Mouse (Mus musculus): ENCODE data around the gene Olfr574.

Gene Olfr574

GRCm38 (mm10) chr7:102948167-102948566 is at the start of gene Olfr574:
TSS of gene Olfr574 (plus strand) at chr7:102948467.
- DNase-seq, result no peak

GRCm38 (mm10) chr7:102915261-102915660 is 33.0 kb upstream of the Olfr574 start:
- no peak for DNase-seq

GRCm38 (mm10) chr7:102916405-102916804 is 31.9 kb upstream of the Olfr574 start:
- DNase-seq, result no peak

DNA sequence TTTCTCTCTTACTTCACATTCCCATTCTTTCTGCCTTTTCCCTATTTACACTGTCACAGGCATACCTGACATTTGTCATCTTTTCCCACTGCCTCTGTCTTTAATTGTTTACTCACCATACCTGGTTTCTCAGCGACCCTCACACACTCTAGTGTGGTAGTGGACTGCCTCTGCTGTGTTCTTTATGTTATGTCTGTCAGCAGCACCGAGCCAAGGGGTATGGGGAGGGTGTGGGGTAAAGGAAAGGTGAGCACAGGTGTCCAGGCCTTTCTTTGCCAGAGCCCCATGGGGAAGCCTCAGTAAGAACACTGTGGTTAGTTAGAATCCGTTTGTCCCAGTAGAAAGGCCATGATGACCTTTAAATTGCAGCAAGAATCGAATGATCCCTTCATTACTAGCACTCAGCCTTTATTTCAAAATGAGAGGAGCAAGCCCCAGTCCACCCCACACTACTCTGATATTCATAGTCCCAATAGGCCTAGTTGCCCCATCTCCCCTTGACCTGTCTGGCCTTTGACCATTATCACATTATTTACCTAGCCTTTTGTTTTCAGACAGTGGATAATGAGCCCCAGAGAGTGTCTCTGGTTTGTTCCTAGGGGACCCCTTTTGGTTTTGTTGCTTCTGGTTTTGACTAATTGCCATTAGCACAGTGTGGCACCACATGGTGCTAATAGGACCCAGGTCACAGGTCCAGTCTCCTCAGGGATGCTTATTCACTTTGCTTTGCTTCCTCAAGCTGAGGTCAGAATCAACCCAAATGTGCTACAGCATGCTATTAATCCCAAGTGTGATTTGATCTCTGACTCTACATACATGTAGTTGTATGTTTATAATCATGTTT is 31.0 kb upstream of the Olfr574 start, which contains the start of gene Olfr571:
Olfr571 (minus strand) TSS at position 505 of the 844 bp plus-strand sequence.
- DNase-seq, result no peak

- DNase-seq, result peak; percentile 16
Measured at GRCm38 (mm10) chr7:102919632-102920031, 28.6 kb upstream of the Olfr574 start.

- no peak for DNase-seq
Measured at GRCm38 (mm10) chr7:102924109-102924508, 24.2 kb upstream of the Olfr574 start, which contains the start of gene Olfr572. TSS of gene Olfr572 (plus strand) at chr7:102924409.

GRCm38 (mm10) chr7:102927105-102927504 is 21.2 kb upstream of the Olfr574 start:
- DNase-seq, result no peak

DNA sequence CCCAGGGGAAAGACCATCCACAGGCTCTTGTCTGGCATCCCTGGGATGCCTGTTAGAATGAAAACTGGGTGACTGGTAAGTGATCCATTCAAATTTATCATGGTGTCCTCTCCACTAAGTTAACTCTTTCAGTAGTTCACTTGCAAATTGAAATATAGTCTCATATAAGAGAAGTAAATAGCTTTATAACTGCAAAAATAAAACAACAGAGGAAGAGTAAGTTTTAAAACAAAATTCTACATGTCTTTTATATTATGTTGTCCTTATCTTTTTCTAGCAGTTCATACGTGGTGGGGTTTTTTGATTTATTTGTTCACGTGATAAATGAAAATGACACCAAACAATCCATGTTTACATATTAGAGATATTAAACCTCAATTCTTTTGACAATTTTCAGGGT is 5.8 kb upstream of the Olfr574 start, which contains the start of gene Olfr573-ps1:
Olfr573-ps1 (minus strand) TSS at position 101 of the 400 bp plus-strand sequence.
- no peak for DNase-seq

- DNase-seq, result no peak
Measured at GRCm38 (mm10) chr7:102943417-102943816, 4.8 kb upstream of the Olfr574 start.

GRCm38 (mm10) chr7:102950732-102951131 is 2.5 kb downstream of the Olfr574 start:
- DNase-seq, result no peak

GRCm38 (mm10) chr7:102958137-102958536 is 9.9 kb downstream of the Olfr574 start:
- no peak for DNase-seq

DNA sequence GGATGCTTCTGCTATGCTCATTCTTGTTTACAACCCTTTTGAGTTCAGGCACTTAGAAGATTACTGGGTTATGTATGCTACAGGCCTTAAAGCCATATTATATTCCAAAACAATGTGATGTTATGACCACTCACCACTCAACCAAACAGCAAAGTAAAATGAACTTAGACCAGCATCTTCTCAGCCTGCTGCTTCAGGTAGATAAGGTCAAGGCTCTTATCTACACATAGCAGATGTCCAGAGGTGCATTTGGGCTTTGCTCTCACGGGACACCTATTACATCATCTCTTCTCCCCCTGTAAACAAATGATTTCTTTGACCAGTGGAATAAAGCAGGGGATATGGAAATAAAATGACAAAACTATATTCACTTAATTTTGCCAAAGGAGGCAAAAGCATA is 10.3 kb downstream of the Olfr574 start, which contains the start of gene Olfr575:
Olfr575 (minus strand) TSS at position 183 of the 400 bp plus-strand sequence.
- no peak for DNase-seq

GRCm38 (mm10) chr7:102962360-102962759 is 14.1 kb downstream of the Olfr574 start, which contains the start of gene Olfr576:
TSS of gene Olfr576 (plus strand) at chr7:102962660.
- no peak for DNase-seq

DNA sequence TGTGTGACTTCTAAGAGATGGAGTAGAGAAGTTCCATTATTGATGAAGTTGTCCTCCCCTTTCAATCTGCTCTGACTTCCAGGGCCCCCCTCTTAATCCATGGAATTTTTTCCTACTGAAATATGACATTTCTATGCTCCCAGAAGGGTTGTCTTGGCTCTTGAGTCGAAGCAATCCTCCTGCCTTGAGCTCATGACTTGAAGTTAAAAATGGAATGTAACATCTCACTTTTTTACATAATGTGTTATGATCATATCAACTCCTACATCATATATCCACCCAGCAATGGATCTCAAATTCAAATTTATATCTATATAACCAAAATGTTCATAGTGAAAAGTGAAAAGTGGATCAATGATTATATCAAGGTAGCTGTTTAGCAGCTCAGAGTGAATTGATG is 26.1 kb downstream of the Olfr574 start:
- DNase-seq, result no peak

DNA sequence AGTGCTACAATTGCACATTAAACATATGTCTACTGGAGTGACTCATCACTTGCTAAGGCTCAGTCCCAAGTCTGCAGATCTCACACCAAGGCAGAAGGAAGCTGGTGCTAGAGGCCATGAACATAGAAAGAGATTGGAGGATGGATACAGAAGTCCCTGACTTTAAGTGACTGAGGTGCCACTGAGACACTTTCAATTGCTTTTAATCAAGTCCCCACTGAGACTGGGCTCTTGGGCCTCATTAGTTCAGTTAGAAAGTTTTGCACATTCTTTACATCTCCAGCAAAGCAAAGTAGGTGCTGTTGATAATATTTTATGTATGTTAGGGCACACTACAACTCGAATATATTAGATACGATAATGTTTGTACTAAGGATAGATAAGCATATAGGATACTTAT is 27.6 kb downstream of the Olfr574 start, which contains the start of gene Olfr577:
Olfr577 (minus strand) TSS at position 101 of the 400 bp plus-strand sequence.
- DNase-seq, result no peak

- no peak for DNase-seq
Measured at GRCm38 (mm10) chr7:102989224-102989623, 41.0 kb downstream of the Olfr574 start, which contains the start of gene Olfr578. TSS of gene Olfr578 (minus strand) at chr7:102989324.
